Mouse (Mus musculus): ENCODE data around the gene Tph1. TPM values are rescaled to one million over a fixed set of nuclear protein-coding genes. Genes with fewer than 3 reads are reported as not detected.

Tph1 gene
- 2.5 and 3.0 TPM in 2 replicates for polyA plus RNA-seq (2015; fragmentation: Nextera tagmentation; extraction: Ambion mirVana)

DNA sequence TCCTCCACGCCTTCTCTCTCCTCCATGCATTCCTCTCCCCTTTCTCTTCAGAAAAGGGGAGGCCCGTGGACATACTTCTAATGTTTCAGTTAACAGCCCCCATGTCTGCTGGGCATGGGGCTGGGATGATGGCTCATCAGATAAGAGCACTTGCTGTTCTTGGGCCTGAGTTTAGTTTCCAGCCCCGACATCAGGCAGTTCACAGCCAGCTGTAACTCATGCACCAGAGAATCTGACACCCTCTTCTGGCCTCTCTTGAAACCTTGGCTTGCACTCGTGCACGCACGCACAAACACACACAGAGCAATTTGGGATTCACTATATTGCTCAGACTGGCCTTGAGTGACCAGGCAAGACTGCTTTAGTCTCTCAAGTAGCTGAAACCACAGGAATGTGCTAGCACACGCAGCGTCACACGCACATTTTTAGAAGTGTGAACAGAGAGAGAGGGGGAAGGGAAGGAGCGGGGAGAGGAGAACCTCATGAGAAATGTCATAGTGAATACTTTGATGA lies at the start of gene Tph1:
TSS of gene Tph1 (minus strand) at position 378 of the 513 bp plus-strand sequence.
- H3K9ac ChIP-seq: no peak within 1 kb of the TSS
- H3K36me3 ChIP-seq: no peaks in the 10 kb centered on the region
- 29% methylated on average over 10 of the region's 10 CpGs for WGBS
- no peak for ATAC-seq (ENCODE audit: insufficient number of reproducible peaks, low FRiP score, low TSS enrichment, low read depth)
- H3K4me1 ChIP-seq: peaks cover 2% of the 10 kb centered on the region
- no peak within 1 kb of the TSS for H3K4me2 ChIP-seq
- no peak within 1 kb of the TSS for H3K27ac ChIP-seq
- no peaks in the 10 kb centered on the region for H3K9me3 ChIP-seq
- H3K4me3 ChIP-seq: no peak within 1 kb of the TSS
- peaks cover 6% of the 10 kb centered on the region; the same call in 1 of the 2 replicates for H3K27me3 ChIP-seq

DNA sequence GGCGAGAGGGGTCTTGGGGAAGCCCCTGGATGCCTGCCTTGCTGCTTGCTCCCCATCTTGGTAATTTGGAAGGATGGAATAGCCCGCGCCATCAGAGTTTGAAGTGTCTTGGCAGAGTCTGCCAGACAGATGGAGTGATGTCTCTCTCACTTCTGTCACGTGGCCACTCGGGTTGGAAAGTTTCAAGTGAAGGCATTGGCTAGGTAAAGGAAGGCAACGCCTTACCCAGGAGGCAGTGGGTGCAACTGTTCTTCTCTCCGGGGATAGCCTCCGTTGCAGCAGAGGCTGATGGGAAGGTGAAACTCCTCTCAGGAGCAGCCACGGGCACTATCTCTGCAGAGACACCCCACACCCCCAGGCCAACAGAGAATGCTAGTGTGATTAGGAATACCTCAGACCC lies 48.1 kb upstream of the Tph1 start:
- 76% methylated on average over 9 of the region's 9 CpGs for WGBS
- peaks cover 3% of the 10 kb centered on the region; the same call in 1 of the 2 replicates for H3K27me3 ChIP-seq
- H3K4me2 ChIP-seq: no peak overlapping the region
- H3K4me3 ChIP-seq: no peak overlapping the region
- H3K9me3 ChIP-seq: no peaks in the 10 kb centered on the region
- ATAC-seq (ENCODE audit: insufficient number of reproducible peaks, low FRiP score, low TSS enrichment, low read depth): no peak
- no peaks in the 10 kb centered on the region for H3K36me3 ChIP-seq
- H3K27ac ChIP-seq: no peak overlapping the region
- no peaks in the 10 kb centered on the region for H3K4me1 ChIP-seq
- no peak overlapping the region for H3K9ac ChIP-seq

DNA sequence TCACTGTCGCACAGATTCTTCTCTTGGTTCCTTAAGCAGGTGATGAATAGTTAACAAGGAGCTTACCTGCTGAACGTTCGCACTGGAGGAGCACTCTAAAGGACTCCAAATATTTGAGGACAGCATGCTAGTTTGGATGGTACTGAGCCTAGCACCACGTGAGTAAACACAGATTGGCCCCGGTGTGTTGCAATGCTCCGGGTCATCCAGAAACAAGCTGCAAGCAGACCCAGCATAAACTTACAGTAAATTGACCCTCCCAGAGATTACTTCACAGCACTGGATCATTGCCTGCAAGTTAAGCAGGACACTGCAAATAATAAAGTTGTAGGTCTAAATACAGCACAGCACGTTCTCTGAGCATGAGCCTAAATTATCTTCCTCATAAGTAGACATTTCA lies 47.2 kb upstream of the Tph1 start:
- ATAC-seq (ENCODE audit: insufficient number of reproducible peaks, low FRiP score, low TSS enrichment, low read depth): no peak
- no peaks in the 10 kb centered on the region for H3K36me3 ChIP-seq
- 73% methylated on average over 7 of the region's 7 CpGs for WGBS

DNA sequence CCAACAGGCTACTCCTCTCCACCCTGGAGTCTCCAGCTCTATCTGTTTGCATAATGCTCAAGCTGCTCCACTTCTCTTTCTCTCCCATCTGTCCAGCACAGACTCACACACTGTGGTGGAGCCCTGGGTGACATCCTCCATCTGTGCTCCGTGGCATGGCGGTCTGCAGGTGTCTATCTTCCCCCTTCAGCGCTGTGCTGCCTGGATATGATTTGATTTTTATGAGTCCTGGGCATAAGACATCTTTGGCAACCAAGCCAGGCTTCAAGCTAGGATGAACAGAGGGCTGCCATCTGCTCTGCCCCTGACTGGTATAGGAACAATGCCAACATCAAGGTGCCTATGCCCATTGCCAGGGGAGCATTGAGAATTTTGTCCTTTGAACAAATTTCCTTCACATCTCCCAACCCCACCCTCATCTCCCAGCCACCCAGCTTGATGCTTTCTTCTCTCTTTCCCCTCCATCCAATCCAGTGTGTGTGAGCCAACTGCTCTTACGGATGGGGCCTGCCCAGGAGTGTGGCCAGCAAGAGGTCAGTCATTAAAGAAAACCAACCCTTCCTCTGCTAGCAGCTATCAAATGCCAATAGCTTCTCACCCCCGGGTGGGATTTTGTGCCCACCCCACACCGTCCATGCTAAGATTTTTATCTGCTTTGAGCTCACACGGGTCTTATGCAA lies 46.4 kb upstream of the Tph1 start:
- Histone ChIP-seq H3K4me1 (no peaks in the 10 kb centered on the region), H3K9ac (no peak overlapping the region), H3K36me3 (no peaks in the 10 kb centered on the region), H3K27ac (no peak overlapping the region), H3K4me3 (no peak overlapping the region), H3K9me3 (no peaks in the 10 kb centered on the region), H3K27me3 (peaks cover 3% of the 10 kb centered on the region; the same call in 1 of the 2 replicates), H3K4me2 (no peak overlapping the region)
- WGBS: 82% methylated on average over 7 of the region's 7 CpGs
- ATAC-seq (ENCODE audit: insufficient number of reproducible peaks, low FRiP score, low TSS enrichment, low read depth): no peak

More for the DNA sequence above, 47.2 kb upstream of the Tph1 start:
- peaks cover 3% of the 10 kb centered on the region; the same call in 1 of the 2 replicates for H3K27me3 ChIP-seq
- no peak overlapping the region for H3K4me2 ChIP-seq
- no peak overlapping the region for H3K4me3 ChIP-seq
- H3K9me3 ChIP-seq: no peaks in the 10 kb centered on the region
- no peak overlapping the region for H3K27ac ChIP-seq
- H3K9ac ChIP-seq: no peak overlapping the region
- no peaks in the 10 kb centered on the region for H3K4me1 ChIP-seq

DNA sequence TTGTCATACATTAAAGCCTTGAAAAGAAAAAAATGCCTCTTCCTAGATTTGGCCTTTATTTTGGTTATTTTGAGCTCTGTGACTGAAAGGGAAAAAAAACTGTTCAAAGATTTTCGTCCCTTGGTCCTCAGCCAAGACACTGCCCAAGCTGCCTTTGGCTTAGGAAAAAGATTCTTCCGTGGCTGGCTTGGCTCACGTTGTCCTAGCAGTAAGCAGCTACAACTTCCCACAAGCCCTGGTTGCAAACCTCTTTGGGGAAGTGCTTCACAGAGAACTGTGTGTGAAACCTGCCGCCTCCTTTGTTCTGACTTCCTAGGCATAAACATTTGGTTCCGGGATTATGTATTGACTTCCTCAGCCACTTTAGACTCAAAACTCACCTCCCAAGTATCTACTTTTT lies 44.6 kb upstream of the Tph1 start:
- WGBS: 53% methylated on average over 5 of the region's 5 CpGs
- H3K9me3 ChIP-seq: no peaks in the 10 kb centered on the region

DNA sequence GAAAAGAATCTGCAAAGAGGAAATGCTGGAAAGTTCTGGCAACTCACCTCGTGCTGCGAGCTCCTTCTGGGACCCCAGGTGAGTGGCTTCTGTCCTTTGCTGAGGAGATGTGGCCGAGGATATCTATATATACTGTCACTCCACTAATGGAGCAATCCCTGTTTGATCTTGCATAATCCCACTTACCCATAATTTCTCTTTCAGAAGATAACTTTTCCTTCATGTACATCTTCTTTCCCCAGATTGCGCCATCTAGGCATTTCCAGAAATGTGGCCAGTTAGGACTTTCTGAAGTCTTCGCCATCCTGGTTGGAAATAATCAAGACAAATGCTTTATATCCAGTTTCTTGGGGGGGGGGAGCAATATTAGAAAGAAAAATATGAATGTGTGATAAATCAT lies 43.3 kb upstream of the Tph1 start, which contains the start of gene Saa3:
TSS of gene Saa3 (minus strand) at position 101 of the 400 bp plus-strand sequence.
- Histone ChIP-seq H3K9ac (no peak within 1 kb of the TSS), H3K9me3 (no peaks in the 10 kb centered on the region), H3K27me3 (peaks cover 3% of the 10 kb centered on the region; the same call in 1 of the 2 replicates), H3K4me3 (no peak within 1 kb of the TSS), H3K4me1 (no peaks in the 10 kb centered on the region), H3K27ac (no peak within 1 kb of the TSS), H3K36me3 (no peaks in the 10 kb centered on the region), H3K4me2 (no peak within 1 kb of the TSS)
- no peak for ATAC-seq (ENCODE audit: insufficient number of reproducible peaks, low FRiP score, low TSS enrichment, low read depth)
- WGBS: 85% methylated on average over 5 of the region's 5 CpGs

More for the DNA sequence above, 44.6 kb upstream of the Tph1 start:
- no peak for ATAC-seq (ENCODE audit: insufficient number of reproducible peaks, low FRiP score, low TSS enrichment, low read depth)
- H3K27ac ChIP-seq: no peak overlapping the region
- H3K9ac ChIP-seq: no peak overlapping the region
- H3K36me3 ChIP-seq: no peaks in the 10 kb centered on the region
- no peak overlapping the region for H3K4me2 ChIP-seq
- no peak overlapping the region for H3K4me3 ChIP-seq
- no peaks in the 10 kb centered on the region for H3K4me1 ChIP-seq
- H3K27me3 ChIP-seq: peaks cover 3% of the 10 kb centered on the region; the same call in 1 of the 2 replicates

DNA sequence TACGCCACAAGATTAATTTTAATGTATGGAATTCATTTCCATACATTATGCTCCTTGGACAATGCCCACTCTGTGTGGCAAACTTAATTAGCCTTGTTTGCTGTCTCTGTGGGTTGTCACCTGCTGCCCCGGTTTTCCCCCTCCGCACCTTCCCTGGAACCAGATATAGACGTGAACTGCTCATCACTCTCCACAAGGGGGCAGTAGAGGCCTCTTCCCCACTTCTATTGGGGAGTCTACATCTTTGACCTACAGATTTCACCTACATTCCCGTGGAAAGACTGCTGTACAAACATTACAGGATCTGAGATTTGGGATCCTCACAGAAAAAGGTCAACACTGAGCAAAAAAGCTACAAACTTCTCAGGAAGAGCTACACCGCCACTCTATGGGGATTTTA lies 42.2 kb upstream of the Tph1 start:
- ATAC-seq (ENCODE audit: insufficient number of reproducible peaks, low FRiP score, low TSS enrichment, low read depth): no peak
- Histone ChIP-seq H3K4me3 (no peak overlapping the region), H3K9ac (no peak overlapping the region), H3K4me1 (no peaks in the 10 kb centered on the region), H3K9me3 (no peaks in the 10 kb centered on the region), H3K27me3 (peaks cover 3% of the 10 kb centered on the region; the same call in 1 of the 2 replicates), H3K27ac (no peak overlapping the region), H3K36me3 (no peaks in the 10 kb centered on the region), H3K4me2 (no peak overlapping the region)
- 31% methylated on average over 6 of the region's 6 CpGs for WGBS

DNA sequence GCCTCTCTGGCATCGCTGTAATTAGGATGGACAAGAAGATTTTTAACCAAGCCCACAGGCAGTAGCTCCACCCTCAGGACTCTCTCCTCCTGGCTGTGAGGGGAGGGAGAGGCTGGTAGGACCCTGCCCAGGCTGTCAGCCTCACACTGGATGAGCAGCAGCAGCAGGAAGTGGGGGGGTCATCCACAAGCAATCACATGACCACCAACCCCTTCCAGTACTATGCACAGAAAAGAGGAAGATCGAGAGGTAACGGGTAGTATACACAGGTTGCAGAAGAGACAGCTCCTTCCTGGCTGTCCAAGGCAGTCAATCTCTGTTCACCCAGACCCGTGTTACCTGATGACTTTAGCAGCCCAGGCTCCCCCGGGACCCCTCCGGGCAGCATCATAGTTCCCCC lies 39.9 kb upstream of the Tph1 start:
- H3K4me2 ChIP-seq: no peak overlapping the region
- no peak overlapping the region for H3K4me3 ChIP-seq
- H3K27me3 ChIP-seq: peaks cover 3% of the 10 kb centered on the region; the same call in 1 of the 2 replicates
- H3K4me1 ChIP-seq: no peaks in the 10 kb centered on the region
- no peaks in the 10 kb centered on the region for H3K9me3 ChIP-seq
- peaks cover 8% of the 10 kb centered on the region; the same call in 1 of the 2 replicates for H3K36me3 ChIP-seq
- 69% methylated on average over 6 of the region's 6 CpGs for WGBS
- ATAC-seq (ENCODE audit: insufficient number of reproducible peaks, low FRiP score, low TSS enrichment, low read depth): no peak
- H3K9ac ChIP-seq: no peak overlapping the region
- no peak overlapping the region for H3K27ac ChIP-seq

DNA sequence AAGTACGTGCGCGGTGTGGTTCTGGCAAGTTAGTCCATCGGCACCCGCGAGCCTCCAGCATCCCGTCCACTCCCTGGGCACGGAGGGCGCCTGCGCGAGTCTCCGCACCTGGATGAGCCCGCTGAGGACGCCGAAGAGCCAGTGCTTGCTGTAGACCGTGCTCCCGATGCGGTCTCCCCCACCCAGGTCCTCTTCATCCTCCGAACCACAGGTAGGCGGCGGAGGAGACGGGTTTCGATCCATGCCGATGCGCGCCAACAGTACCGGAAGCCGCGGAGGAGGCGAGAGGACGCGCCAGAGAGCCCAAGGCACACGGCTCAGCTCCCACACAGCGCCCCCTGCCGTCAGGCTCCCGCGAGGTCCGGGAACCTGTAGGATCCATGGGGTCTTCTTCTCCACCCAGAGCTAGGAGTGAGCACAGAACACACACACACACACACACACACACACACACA lies 38.1 kb upstream of the Tph1 start, which contains the start of gene Saal1:
TSS of gene Saal1 (minus strand) at position 291 of the 455 bp plus-strand sequence.
- peak within 1 kb of the TSS; percentile 70 for H3K9ac ChIP-seq
- H3K36me3 ChIP-seq: peaks cover 25% of the 10 kb centered on the region
- peak within 1 kb of the TSS; percentile 74 for H3K4me3 ChIP-seq
- ATAC-seq (ENCODE audit: insufficient number of reproducible peaks, low FRiP score, low TSS enrichment, low read depth): peak; percentile 91
- H3K4me2 ChIP-seq: peak within 1 kb of the TSS; percentile 44
- H3K4me1 ChIP-seq: no peaks in the 10 kb centered on the region
- WGBS: under 1% methylated on average over 38 of the region's 38 CpGs
- H3K27me3 ChIP-seq: no peaks in the 10 kb centered on the region
- H3K27ac ChIP-seq: peak within 1 kb of the TSS; percentile 90
- H3K9me3 ChIP-seq: no peaks in the 10 kb centered on the region

DNA sequence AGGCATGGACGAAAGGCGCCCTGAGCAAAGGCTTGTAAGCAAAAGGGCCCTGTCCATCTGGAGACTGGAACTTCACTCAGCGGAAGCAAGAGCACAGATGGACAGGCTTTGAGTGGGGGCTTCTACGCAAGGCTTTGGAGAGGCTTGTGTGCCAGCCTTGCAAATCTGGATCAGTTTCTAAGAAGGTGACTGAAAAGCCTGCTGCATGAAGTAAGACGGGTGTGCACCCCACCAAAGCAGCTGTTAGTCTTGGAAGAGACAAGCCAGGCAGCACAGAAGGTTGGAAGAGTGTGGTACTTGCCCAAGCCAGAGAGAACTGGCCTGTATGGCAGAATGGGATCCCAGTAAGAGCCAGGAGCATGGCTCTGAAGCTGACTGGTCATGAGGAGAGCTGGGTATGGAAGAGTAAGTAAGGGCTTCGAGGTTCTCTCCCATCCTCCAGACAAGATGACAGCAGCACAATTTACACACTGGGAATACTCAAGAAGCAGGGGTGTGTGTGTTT lies 28.2 kb upstream of the Tph1 start:
- peaks cover 91% of the 10 kb centered on the region for H3K36me3 ChIP-seq
- ATAC-seq (ENCODE audit: insufficient number of reproducible peaks, low FRiP score, low TSS enrichment, low read depth): no peak
- WGBS: 92% methylated on average over 6 of the region's 6 CpGs

DNA sequence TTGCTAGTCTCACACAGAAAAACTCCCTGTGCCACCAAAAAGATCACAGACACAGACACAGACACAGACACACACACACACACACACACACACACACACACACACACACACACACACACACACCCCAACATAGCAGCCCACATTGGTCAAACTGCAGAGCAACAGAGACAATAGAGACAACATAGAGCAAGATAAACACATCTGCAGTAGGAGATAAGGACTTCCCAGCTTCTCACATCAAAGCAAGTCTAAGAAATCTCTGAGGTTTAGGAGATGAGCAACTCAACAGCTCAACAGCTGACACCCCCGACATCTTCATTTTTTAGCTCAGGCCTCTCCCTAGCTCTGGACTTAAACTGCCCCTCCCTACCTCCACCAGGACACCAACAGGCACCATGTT lies 24.4 kb upstream of the Tph1 start:
- 83% methylated on average over 1 of the region's 1 CpGs for WGBS
- no peak for ATAC-seq (ENCODE audit: insufficient number of reproducible peaks, low FRiP score, low TSS enrichment, low read depth)
- peaks cover 69% of the 10 kb centered on the region for H3K36me3 ChIP-seq
- H3K4me3 ChIP-seq: no peak overlapping the region
- no peaks in the 10 kb centered on the region for H3K9me3 ChIP-seq
- H3K4me1 ChIP-seq: no peaks in the 10 kb centered on the region
- no peak overlapping the region for H3K9ac ChIP-seq
- no peaks in the 10 kb centered on the region for H3K27me3 ChIP-seq
- H3K4me2 ChIP-seq: no peak overlapping the region
- no peak overlapping the region for H3K27ac ChIP-seq

More for the DNA sequence above, 28.2 kb upstream of the Tph1 start:
- Histone ChIP-seq H3K9me3 (no peaks in the 10 kb centered on the region), H3K4me3 (no peak overlapping the region), H3K27ac (no peak overlapping the region), H3K4me2 (no peak overlapping the region), H3K9ac (no peak overlapping the region), H3K4me1 (no peaks in the 10 kb centered on the region), H3K27me3 (no peaks in the 10 kb centered on the region)

DNA sequence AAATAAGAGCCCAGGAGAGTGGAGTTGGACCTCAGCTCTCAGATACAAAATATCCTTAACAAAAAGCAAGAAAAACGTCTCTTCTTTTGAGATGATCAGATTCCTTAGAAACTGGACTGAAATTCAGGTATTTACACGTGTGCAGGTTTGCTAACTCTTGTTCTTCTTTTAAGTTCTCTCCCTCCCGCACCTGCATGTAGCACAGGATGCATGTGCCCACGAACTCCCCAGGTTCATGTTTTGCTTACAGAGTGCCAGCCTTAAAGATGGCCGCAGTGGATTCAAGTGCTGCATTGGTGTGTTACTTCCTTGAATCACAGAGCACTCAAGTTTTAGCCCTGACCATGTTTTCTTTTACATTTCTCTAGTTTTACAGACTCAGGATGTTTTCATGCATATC lies 14.5 kb upstream of the Tph1 start:
- Histone ChIP-seq H3K27ac (no peak overlapping the region), H3K27me3 (no peaks in the 10 kb centered on the region), H3K4me2 (no peak overlapping the region), H3K4me3 (no peak overlapping the region), H3K36me3 (peaks cover 40% of the 10 kb centered on the region), H3K4me1 (no peaks in the 10 kb centered on the region), H3K9me3 (no peaks in the 10 kb centered on the region), H3K9ac (no peak overlapping the region)
- ATAC-seq (ENCODE audit: insufficient number of reproducible peaks, low FRiP score, low TSS enrichment, low read depth): no peak
- 87% methylated on average over 5 of the region's 5 CpGs for WGBS
